Mouse (Mus musculus) neural tube, embryonic 15.5 days (tissue): ENCODE results near the gene Tnrc6a. TPM values are rescaled to one million over a fixed set of nuclear protein-coding genes. Genes with fewer than 3 reads are reported as not detected.

Experiments
- ATAC-seq: fragments of 200-750 bp; cut with Nextera tagmentation; 2 replicates; pipeline ENCODE4 v1.8.0; 2017; ENCODE audit warnings: mild to moderate bottlenecking, moderate TSS enrichment, moderate library complexity; ENCODE audit not compliant: low FRiP score
- H3K27ac ChIP-seq: fragments of 300-500 bp; sonication (generic); replicated peaks from 2 replicates; pipeline ENCODE4 v1.5.1; 2015; ENCODE audit warnings: mild to moderate bottlenecking, inconsistent platforms
- H3K27me3 ChIP-seq: fragments of 300-500 bp; sonication (generic); replicated peaks from 2 replicates; pipeline ENCODE4 v1.6.1; 2015; ENCODE audit warnings: inconsistent platforms
- H3K36me3 ChIP-seq: fragments of 300-500 bp; sonication (generic); 2 replicates; pipeline ENCODE4 v1.6.1; 2015; ENCODE audit warnings: inconsistent platforms
- H3K4me1 ChIP-seq: fragments of 300-500 bp; sonication (generic); 2 replicates; pipeline ENCODE4 v1.6.1; 2015; ENCODE audit warnings: inconsistent platforms
- H3K4me2 ChIP-seq: fragments of 300-500 bp; sonication (generic); 2 replicates; pipeline ENCODE4 v1.6.1; 2015; ENCODE audit warnings: inconsistent platforms, mild to moderate bottlenecking, moderate library complexity
- H3K4me3 ChIP-seq: fragments of 300-500 bp; sonication (generic); replicated peaks from 2 replicates; pipeline ENCODE4 v1.5.1; 2015; ENCODE audit warnings: mild to moderate bottlenecking, inconsistent platforms
- H3K9ac ChIP-seq: fragments of 300-500 bp; sonication (generic); replicated peaks from 2 replicates; pipeline ENCODE4 v1.6.1; 2015; ENCODE audit warnings: mild to moderate bottlenecking, inconsistent platforms
- H3K9me3 ChIP-seq: fragments of 300-500 bp; sonication (generic); replicated peaks from 2 replicates; pipeline ENCODE4 v1.6.1; 2016; ENCODE audit warnings: inconsistent platforms
- WGBS: fragments of 180-500 bp; shearing (Covaris S2); methylation state at CpG from one replicate; pipeline ENCODE4 v1.1.7; 2015; ENCODE audit warnings: mixed read lengths; 5-methylcytosine and 5-hydroxymethylcytosine counted together
- polyA plus RNA-seq: library from polyadenylated mRNA; unstranded; fragments of >200 nt; fragmentation: Nextera tagmentation; extraction: Ambion mirVana; gene quantifications from 2 replicates; pipeline ENCODE4 v1.2.1, GENCODE M21; 2015

Tnrc6a gene
- polyA plus RNA-seq, 1 experiment from 2014 or later: 53.7 TPM

DNA sequence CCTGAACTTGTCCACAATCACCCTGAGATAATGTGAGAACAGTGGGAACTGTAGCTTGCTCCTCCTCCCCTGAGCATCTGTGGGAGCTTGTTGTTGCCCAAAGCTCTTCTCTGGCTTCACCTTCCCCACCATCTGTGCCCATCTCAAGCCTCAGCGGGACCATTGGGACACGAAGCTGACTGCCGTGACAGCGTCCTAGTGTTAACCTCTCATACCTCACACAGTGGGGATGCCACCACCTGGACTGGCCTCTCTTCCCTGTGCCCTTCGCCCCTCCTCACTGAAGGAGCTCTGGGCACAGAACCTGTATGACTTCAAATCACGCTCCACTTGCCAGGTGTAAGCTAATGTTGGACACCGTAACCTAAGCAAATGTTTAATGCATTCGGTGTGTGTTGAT lies 71.0 kb downstream of the Tnrc6a start:
- no peak for ATAC-seq
- Histone ChIP-seq H3K9me3 (no peaks in the 10 kb centered on the region), H3K9ac (no peak overlapping the region), H3K4me1 (no peaks in the 10 kb centered on the region), H3K4me2 (no peak overlapping the region), H3K4me3 (no peak overlapping the region), H3K36me3 (peaks cover 55% of the 10 kb centered on the region), H3K27ac (no peak overlapping the region), H3K27me3 (no peaks in the 10 kb centered on the region)
- WGBS: 89% methylated on average over 8 of the region's 8 CpGs

GRCm38 (mm10) chr7:123196432-123196831 lies 72.7 kb downstream of the Tnrc6a start:
- H3K36me3 ChIP-seq: peaks cover 37% of the 10 kb centered on the region
- H3K9me3 ChIP-seq: no peaks in the 10 kb centered on the region
- no peaks in the 10 kb centered on the region for H3K4me1 ChIP-seq
- no peak overlapping the region for H3K4me2 ChIP-seq
- no peaks in the 10 kb centered on the region for H3K27me3 ChIP-seq
- no peak overlapping the region for H3K27ac ChIP-seq
- WGBS: 92% methylated on average over 5 of the region's 5 CpGs
- no peak overlapping the region for H3K4me3 ChIP-seq
- ATAC-seq: no peak
- no peak overlapping the region for H3K9ac ChIP-seq

DNA sequence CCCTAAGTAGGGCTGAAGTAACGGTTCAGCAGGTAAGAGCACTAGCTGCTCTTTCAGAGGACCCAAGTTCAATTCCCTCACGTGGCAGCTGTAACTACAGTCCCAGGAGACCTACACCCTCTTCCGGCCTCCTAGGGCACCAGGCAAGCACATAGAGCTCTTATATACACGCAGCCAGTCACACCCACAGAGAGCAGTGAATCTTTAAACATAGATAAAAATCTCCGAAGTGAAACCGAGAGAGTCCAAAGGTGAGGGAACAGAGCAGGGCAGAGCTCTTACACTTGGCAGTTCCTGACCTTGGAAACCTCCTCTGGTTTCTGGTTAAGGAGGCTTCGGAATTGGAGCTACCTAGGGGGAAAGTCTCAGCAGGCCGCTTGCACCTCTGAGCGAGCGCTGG lies 75.0 kb downstream of the Tnrc6a start:
- Histone ChIP-seq H3K9me3 (no peaks in the 10 kb centered on the region), H3K9ac (no peak overlapping the region), H3K4me3 (no peak overlapping the region), H3K27ac (no peak overlapping the region), H3K36me3 (peaks cover 17% of the 10 kb centered on the region), H3K4me1 (no peaks in the 10 kb centered on the region), H3K27me3 (no peaks in the 10 kb centered on the region), H3K4me2 (no peak overlapping the region)
- 81% methylated on average over 10 of the region's 10 CpGs for WGBS
- no peak for ATAC-seq

DNA sequence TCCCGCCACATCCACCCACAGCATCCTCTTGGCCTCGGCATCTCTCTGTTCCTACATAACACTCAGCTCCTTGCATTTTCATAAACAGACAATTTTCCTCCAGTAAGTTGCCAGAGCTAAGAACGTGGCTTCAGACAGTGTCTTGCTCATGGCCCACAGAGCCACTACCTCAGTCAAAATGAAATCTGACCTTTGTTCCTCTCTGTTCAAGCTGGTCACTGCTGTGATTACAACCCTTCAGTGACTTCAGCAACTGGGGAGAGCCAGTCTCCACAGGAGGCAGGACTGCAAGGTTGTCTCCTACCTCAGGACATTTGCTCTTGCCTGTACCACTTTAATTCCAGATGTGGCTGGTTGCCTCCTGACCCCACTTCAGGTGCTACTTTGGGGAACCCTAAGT lies 75.5 kb downstream of the Tnrc6a start:
- no peaks in the 10 kb centered on the region for H3K9me3 ChIP-seq
- no peaks in the 10 kb centered on the region for H3K27me3 ChIP-seq
- no peak overlapping the region for H3K4me2 ChIP-seq
- no peak overlapping the region for H3K9ac ChIP-seq
- H3K4me3 ChIP-seq: no peak overlapping the region
- peaks cover 17% of the 10 kb centered on the region for H3K36me3 ChIP-seq
- ATAC-seq: no peak
- WGBS: 80% methylated on average over 3 of the region's 3 CpGs
- no peak overlapping the region for H3K27ac ChIP-seq
- H3K4me1 ChIP-seq: no peaks in the 10 kb centered on the region

DNA sequence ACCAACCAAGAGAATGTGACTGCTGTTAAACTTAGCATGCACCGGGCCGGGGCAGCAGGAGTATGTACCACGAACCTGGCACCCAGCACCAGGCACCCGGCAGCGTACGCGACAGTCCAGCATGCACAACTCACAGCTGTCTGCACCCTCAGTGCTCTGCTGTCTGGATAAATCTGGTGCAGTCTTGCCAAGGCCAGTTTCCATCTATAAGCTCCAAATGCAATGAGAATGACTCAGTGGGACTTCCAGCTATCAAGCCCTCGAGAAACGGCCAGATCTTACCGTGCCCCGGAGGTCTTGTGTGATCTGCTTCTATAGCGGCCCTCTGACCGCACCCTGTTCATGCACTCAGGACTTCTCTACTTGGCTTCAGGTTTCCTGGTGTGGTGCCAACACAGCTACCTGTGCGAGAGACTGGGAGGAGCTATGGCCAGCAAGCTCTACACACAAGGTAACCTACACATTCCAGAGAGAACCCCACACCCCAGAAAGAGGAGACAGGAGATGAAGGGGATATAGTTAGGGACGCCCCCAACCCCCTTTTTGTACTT lies 76.0 kb downstream of the Tnrc6a start:
- H3K4me1 ChIP-seq: no peaks in the 10 kb centered on the region
- H3K27ac ChIP-seq: no peak overlapping the region
- ATAC-seq: no peak
- 92% methylated on average over 15 of the region's 15 CpGs for WGBS
- H3K9me3 ChIP-seq: no peaks in the 10 kb centered on the region
- H3K4me3 ChIP-seq: no peak overlapping the region
- no peak overlapping the region for H3K9ac ChIP-seq
- H3K27me3 ChIP-seq: no peaks in the 10 kb centered on the region
- H3K36me3 ChIP-seq: peaks cover 14% of the 10 kb centered on the region
- no peak overlapping the region for H3K4me2 ChIP-seq

DNA sequence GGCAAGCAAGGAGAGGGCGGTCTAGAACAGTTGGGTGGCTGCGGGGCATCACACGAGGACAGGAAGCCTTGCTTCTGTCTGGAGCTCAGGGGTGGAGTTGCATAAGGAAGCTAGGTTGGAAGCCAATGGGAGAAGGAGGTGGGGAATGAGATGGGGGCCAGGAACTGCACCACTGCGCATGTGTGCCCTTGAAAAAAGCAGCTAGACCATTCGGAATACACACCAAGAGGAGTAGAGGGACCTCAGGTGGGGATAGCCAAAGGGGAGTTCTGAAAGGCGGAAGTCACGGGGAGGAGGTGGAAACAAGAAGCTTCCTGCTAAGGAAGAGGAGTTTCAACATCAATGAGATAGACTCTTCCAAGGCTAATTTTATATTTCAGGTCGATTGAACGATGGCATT lies 77.0 kb downstream of the Tnrc6a start:
- Histone ChIP-seq H3K27me3 (no peaks in the 10 kb centered on the region), H3K4me3 (no peak overlapping the region), H3K9me3 (no peaks in the 10 kb centered on the region), H3K4me1 (no peaks in the 10 kb centered on the region), H3K9ac (no peak overlapping the region), H3K36me3 (peaks cover 5% of the 10 kb centered on the region; the same call in 1 of the 2 replicates), H3K27ac (no peak overlapping the region), H3K4me2 (no peak overlapping the region)
- ATAC-seq: no peak
- WGBS: 89% methylated on average over 9 of the region's 9 CpGs

- no peak for ATAC-seq
- Histone ChIP-seq H3K4me2 (no peak overlapping the region), H3K27ac (no peak overlapping the region), H3K4me1 (no peaks in the 10 kb centered on the region), H3K36me3 (no peaks in the 10 kb centered on the region), H3K9ac (no peak overlapping the region), H3K27me3 (no peaks in the 10 kb centered on the region), H3K4me3 (no peak overlapping the region), H3K9me3 (no peaks in the 10 kb centered on the region)
- 29% methylated on average over 14 of the region's 14 CpGs for WGBS
These were observed 81.6 kb downstream of the Tnrc6a start for GRCm38 (mm10) chr7:123205261-123205660.

- no peak overlapping the region for H3K9ac ChIP-seq
These were observed 83.9 kb downstream of the Tnrc6a start for GRCm38 (mm10) chr7:123207561-123207960.

GRCm38 (mm10) chr7:123209864-123210263 lies 86.2 kb downstream of the Tnrc6a start:
- no peaks in the 10 kb centered on the region for H3K36me3 ChIP-seq
- no peaks in the 10 kb centered on the region for H3K9me3 ChIP-seq
- H3K27me3 ChIP-seq: no peaks in the 10 kb centered on the region
- peaks cover 7% of the 10 kb centered on the region for H3K4me1 ChIP-seq
- WGBS: 82% methylated on average over 9 of the region's 9 CpGs
- H3K4me2 ChIP-seq: no peak overlapping the region
- H3K27ac ChIP-seq: no peak overlapping the region
- no peak overlapping the region for H3K9ac ChIP-seq
- ATAC-seq: no peak
- no peak overlapping the region for H3K4me3 ChIP-seq

More at GRCm38 (mm10) chr7:123207561-123207960, 83.9 kb downstream of the Tnrc6a start:
- no peak for ATAC-seq
- Histone ChIP-seq H3K36me3 (no peaks in the 10 kb centered on the region), H3K9me3 (no peaks in the 10 kb centered on the region), H3K4me1 (no peaks in the 10 kb centered on the region), H3K4me2 (no peak overlapping the region), H3K27me3 (no peaks in the 10 kb centered on the region), H3K4me3 (no peak overlapping the region), H3K27ac (no peak overlapping the region)
- WGBS: 81% methylated on average over 6 of the region's 6 CpGs

DNA sequence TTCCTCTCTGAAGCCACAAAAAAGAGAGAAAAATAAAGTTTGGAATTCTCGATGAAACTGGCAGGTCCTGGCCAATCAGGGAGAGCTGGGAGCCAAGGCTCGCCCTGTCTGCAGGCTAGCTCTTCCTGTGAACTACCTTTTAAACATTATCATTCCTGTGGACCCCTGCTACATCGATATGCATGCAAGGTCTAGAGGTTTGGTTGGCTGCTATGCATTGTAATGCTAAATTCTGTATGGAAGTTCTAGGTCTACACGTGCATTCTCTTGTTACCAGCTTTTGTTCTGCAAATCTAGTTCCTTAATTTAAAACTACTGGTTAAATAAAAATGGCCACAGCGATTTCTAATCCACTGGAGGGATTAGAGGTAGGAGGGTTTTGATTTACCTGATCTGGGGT lies 87.8 kb downstream of the Tnrc6a start:
- Histone ChIP-seq H3K36me3 (no peaks in the 10 kb centered on the region), H3K27me3 (no peaks in the 10 kb centered on the region), H3K4me3 (no peak overlapping the region), H3K4me1 (peaks cover 7% of the 10 kb centered on the region), H3K9ac (no peak overlapping the region), H3K9me3 (no peaks in the 10 kb centered on the region), H3K4me2 (no peak overlapping the region), H3K27ac (no peak overlapping the region)
- WGBS: 68% methylated on average over 5 of the region's 5 CpGs
- ATAC-seq: no peak

DNA sequence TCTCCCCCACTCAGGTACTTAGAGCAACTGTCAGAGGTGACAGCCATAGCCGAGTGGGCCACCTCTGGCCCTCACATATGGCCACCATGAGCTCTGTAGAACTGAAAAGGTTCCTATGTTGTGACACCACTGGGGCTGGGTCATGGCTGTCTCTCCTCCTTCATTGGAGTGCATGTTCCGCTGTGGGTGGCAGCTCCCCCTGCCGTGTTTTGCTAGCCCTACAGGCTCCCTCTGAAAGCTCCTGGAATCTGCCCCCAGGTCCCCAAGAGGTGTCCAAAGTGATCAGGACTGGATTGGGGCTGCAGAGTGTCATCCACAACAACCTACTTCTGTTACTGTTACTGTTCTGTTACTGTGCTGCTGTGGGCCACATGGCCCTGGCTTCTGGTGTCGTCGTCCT lies 88.6 kb downstream of the Tnrc6a start:
- Histone ChIP-seq H3K4me3 (no peak overlapping the region), H3K4me1 (peaks cover 7% of the 10 kb centered on the region), H3K9ac (no peak overlapping the region), H3K27me3 (no peaks in the 10 kb centered on the region), H3K36me3 (no peaks in the 10 kb centered on the region), H3K4me2 (no peak overlapping the region), H3K9me3 (no peaks in the 10 kb centered on the region), H3K27ac (no peak overlapping the region)
- ATAC-seq: no peak
- 76% methylated on average over 5 of the region's 5 CpGs for WGBS

- no peak for ATAC-seq
- 34% methylated on average over 8 of the region's 8 CpGs for WGBS
- Histone ChIP-seq H3K9ac (no peak within 1 kb of the TSS), H3K9me3 (no peaks in the 10 kb centered on the region), H3K27ac (no peak within 1 kb of the TSS), H3K4me3 (no peak within 1 kb of the TSS), H3K4me2 (no peak within 1 kb of the TSS), H3K4me1 (peaks cover 9% of the 10 kb centered on the region), H3K36me3 (no peaks in the 10 kb centered on the region), H3K27me3 (no peaks in the 10 kb centered on the region)
These were observed 90.8 kb downstream of the Tnrc6a start, which contains the start of gene Slc5a11 for GRCm38 (mm10) chr7:123214365-123215075. Gene Slc5a11 (plus strand): TSS chr7:123214780.
